8 mouse cellular contexts compared by ENCODE assay signal in the genomic region with DNA sequence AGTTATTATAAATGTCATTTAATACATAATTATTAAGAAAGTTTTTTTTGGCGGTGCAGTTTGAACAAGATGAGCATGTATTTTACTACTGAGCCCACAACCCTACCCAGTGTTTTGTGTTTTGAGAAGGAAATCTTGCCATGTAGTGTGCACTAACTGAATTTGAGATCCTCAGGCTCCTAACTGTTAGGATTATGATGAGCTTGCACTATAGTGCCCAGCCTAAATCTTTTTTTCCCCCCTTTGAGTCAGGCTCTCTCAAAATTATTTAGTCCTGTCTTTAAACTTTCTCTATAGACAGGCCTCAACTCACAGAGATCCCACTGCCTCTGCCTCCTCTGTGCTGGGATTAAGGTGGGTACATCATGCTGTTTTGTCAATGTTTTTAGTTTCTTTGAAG. TPM values are rescaled to one million over a fixed set of nuclear protein-coding genes. Genes with fewer than 3 reads are reported as not detected.
DNase-seq lines count a peak whose midpoint lies in the region; ATAC-seq and TF ChIP-seq lines count a peak whose summit lies in the region.

No protein-coding gene starts in this region.

- peak overlapping the region in 1 of 2 experiments; percentile 98; a peak in 2 of 4 replicates for H3K4me3 ChIP-seq in heart, embryonic 14.5 days (ENCODE audit: control insufficient read depth in 1 of 2, insufficient read depth in 1 of 2, low read depth in 1 of 2, low read length in 2 of 2)
- H3K4me3 ChIP-seq in CH12.LX (replicated peaks in 1 of 3; ENCODE audit: low read depth in 2 of 3, low read length in 2 of 3, poor library complexity in 1 of 3), result peak overlapping the region in 2 of 3 experiments; percentile 76 to 80
- peak overlapping the region; percentile 96 for H3K4me3 ChIP-seq in embryonic facial prominence, embryonic 15.5 days (replicated peaks)
- H3K4me3 ChIP-seq in limb, embryonic 13.5 days, result peak overlapping the region; percentile 85

- in situ Hi-C loops in CH12.LX (cut with MboI; ENCODE audit: low pct_ligation_motif_present, low pct_unique_long_range_greater_than_20kb, low sequenced_read_pairs), result no loop called here

- H3K9ac ChIP-seq in heart, embryonic 14.5 days (ENCODE audit: low read length), result peak overlapping the region; percentile 95
- no peak overlapping the region; the same call in 1 of the 2 replicates for H3K9ac ChIP-seq in CH12.LX (ENCODE audit: insufficient read depth, low read depth)
- no peak overlapping the region for H3K9ac ChIP-seq in embryonic facial prominence, embryonic 15.5 days
- 0 out of 2 replicates have a peak overlapping the region, but pooled peaks have one; percentile 92 for H3K9ac ChIP-seq in limb, embryonic 13.5 days

- H3K9me3 ChIP-seq in heart, embryonic 14.5 days (ENCODE audit: control insufficient read depth, low read length), result no peaks in the 10 kb centered on the region
- H3K9me3 ChIP-seq in CH12.LX (replicated peaks; ENCODE audit: low read length), result no peaks in the 10 kb centered on the region
- H3K9me3 ChIP-seq in embryonic facial prominence, embryonic 15.5 days (replicated peaks), result no peaks in the 10 kb centered on the region
- no peaks in the 10 kb centered on the region for H3K9me3 ChIP-seq in limb, embryonic 13.5 days

- no peak for TF ChIP-seq RAD21 in CH12.LX (IDR thresholded peaks at IDR 0.05; ENCODE audit: low read depth, low read length)

- H3K36me3 ChIP-seq in heart, embryonic 14.5 days (ENCODE audit: control insufficient read depth, insufficient read depth, low read length), result no peaks in the 10 kb centered on the region
- H3K36me3 ChIP-seq in CH12.LX (replicated peaks in 1 of 2; ENCODE audit: control insufficient read depth in 1 of 2, insufficient read depth in 1 of 2, low read length in 1 of 2), result peaks cover 0 to 5% of the 10 kb centered on the region in 2 experiments
- H3K36me3 ChIP-seq in embryonic facial prominence, embryonic 15.5 days, result no peaks in the 10 kb centered on the region
- no peaks in the 10 kb centered on the region for H3K36me3 ChIP-seq in limb, embryonic 13.5 days

- H3K27ac ChIP-seq in heart, embryonic 14.5 days (replicated peaks in 1 of 2; ENCODE audit: control insufficient read depth in 1 of 2, insufficient read depth in 1 of 2, low read depth in 2 of 2, low read length in 2 of 2), result peak overlapping the region in 1 of 2 experiments; percentile 0; a peak in 1 of 4 replicates
- no peak overlapping the region for H3K27ac ChIP-seq in CH12.LX (ENCODE audit: insufficient read depth, low read depth)
- H3K27ac ChIP-seq in embryonic facial prominence, embryonic 15.5 days (replicated peaks), result no peak overlapping the region
- H3K27ac ChIP-seq in limb, embryonic 13.5 days, result no peak overlapping the region

- no peaks in the 10 kb centered on the region for H3K27me3 ChIP-seq in heart, embryonic 14.5 days (ENCODE audit: control insufficient read depth, insufficient read depth, low read length)
- no peaks in the 10 kb centered on the region for H3K27me3 ChIP-seq in CH12.LX (replicated peaks)
- H3K27me3 ChIP-seq in embryonic facial prominence, embryonic 15.5 days, result no peaks in the 10 kb centered on the region
- no peaks in the 10 kb centered on the region for H3K27me3 ChIP-seq in limb, embryonic 13.5 days

- dilution Hi-C loops in CH12.LX (cut with MboI; ENCODE audit: extremely low pct_ligation_motif_present, extremely low pct_unique_long_range_greater_than_20kb, low sequenced_read_pairs), result no loop called here

- no peak for TF ChIP-seq POLR2A in CH12.LX (IDR thresholded peaks at IDR 0.05; ENCODE audit: low read depth, low read length)

- H3K4me1 ChIP-seq in heart, embryonic 14.5 days (ENCODE audit: control insufficient read depth in 2 of 2, insufficient read depth in 2 of 2, low read length in 2 of 2), result peaks cover 0 to 23% of the 10 kb centered on the region in 2 experiments; a peak in 1 of 4 replicates
- H3K4me1 ChIP-seq in CH12.LX (ENCODE audit: control insufficient read depth in 1 of 2, insufficient read depth in 2 of 2), result peaks cover 9 to 58% of the 10 kb centered on the region in 2 experiments
- H3K4me1 ChIP-seq in embryonic facial prominence, embryonic 15.5 days, result 0 out of 2 replicates have a peak, but pooled peaks cover 11% of the 10 kb centered on the region
- H3K4me1 ChIP-seq in limb, embryonic 13.5 days, result peaks cover 22% of the 10 kb centered on the region

- peaks cover 48% of the 10 kb centered on the region for H3K79me2 ChIP-seq in CH12.LX (replicated peaks; ENCODE audit: control insufficient read depth, extremely low read depth, insufficient read depth, poor library complexity, severe bottlenecking)

- no peak for ATAC-seq in heart, embryonic 14.5 days (ENCODE audit: insufficient number of reproducible peaks, insufficient read depth, low FRiP score, low read depth)
- ATAC-seq in embryonic facial prominence, embryonic 15.5 days (ENCODE audit: insufficient number of reproducible peaks, low FRiP score, low TSS enrichment, low read depth), result no peak
- ATAC-seq in limb, embryonic 13.5 days (ENCODE audit: low FRiP score, low read depth), result no peak
- no peak for ATAC-seq in granulocyte monocyte progenitor cell, adult 5-6 weeks (replicated peaks; ENCODE audit: poor library complexity, severe bottlenecking)

- no peak for TF ChIP-seq CTCF in CH12.LX (conservative IDR thresholded peaks at IDR 0.05 in 1 of 2, IDR thresholded peaks at IDR 0.05 in 1 of 2; ENCODE audit: low read depth in 2 of 2, low read length in 2 of 2)

- peak overlapping the region; percentile 89 for H3K4me2 ChIP-seq in heart, embryonic 14.5 days (ENCODE audit: low read length)
- peak overlapping the region; percentile 70 for H3K4me2 ChIP-seq in CH12.LX (ENCODE audit: insufficient read depth, low read depth, poor library complexity, severe bottlenecking)
- H3K4me2 ChIP-seq in embryonic facial prominence, embryonic 15.5 days (replicated peaks), result peak overlapping the region; percentile 77; the same call in 1 of the 2 replicates
- H3K4me2 ChIP-seq in limb, embryonic 13.5 days (replicated peaks), result peak overlapping the region; percentile 88

- intact Hi-C loops in heart, postnatal 14 days (cut with DNase I), result no loop called here

- 89% methylated on average over 1 of the region's 1 CpGs for WGBS in heart, embryonic 14.5 days
- 85% methylated on average over 1 of the region's 1 CpGs for WGBS in embryonic facial prominence, embryonic 15.5 days
- WGBS in limb, embryonic 13.5 days, result 92% methylated on average over 1 of the region's 1 CpGs

- TF ChIP-seq EP300 in CH12.LX (IDR thresholded peaks at IDR 0.05; ENCODE audit: low read length), result no peak

- DNase-seq in heart, postnatal 14 days, result no peak
- no peak for DNase-seq in CH12.LX (ENCODE audit: extremely low read depth)
- DNase-seq in right cerebral cortex, postnatal 4 days, result no peak
- no peak for DNase-seq in right cerebral cortex, postnatal 36 days (ENCODE audit: low spot score in 2 of 2)

TF ChIP-seq in CH12.LX, 34 proteins besides CTCF, POLR2A, EP300 and RAD21:
- TF ChIP-seq SIN3A (IDR thresholded peaks at IDR 0.05; ENCODE audit: low read length) (no peak), RCOR1 (conservative IDR thresholded peaks at IDR 0.05; ENCODE audit: low read depth, low read length) (no peak), MAFK (IDR thresholded peaks at IDR 0.05; ENCODE audit: insufficient replicate concordance, low read length) (0 out of 2 replicates have a peak, but pooled peaks have one; percentile 52), MYC (IDR thresholded peaks at IDR 0.05; ENCODE audit: low read depth, low read length) (no peak)

RNA-seq across cellular contexts. Expression of gene Hmox2, which starts 1.4 kb away (rescaled TPM):
- polyA plus RNA-seq in heart, embryonic 14.5 days (2014; fragmentation: Nextera tagmentation; extraction: Ambion mirVana), result 87.1 and 103 TPM in 2 replicates
- total RNA-seq in heart, postnatal 14 days (2021), result 10 to 100 TPM; 70.5 to 71.1 TPM
- total RNA-seq in CH12.LX (2012; rRNA removed) (72.3 and 73.2 TPM in 2 replicates), CH12.LX (2014; rRNA removed) (74.0 and 80.4 TPM in 2 replicates)
- polyA plus RNA-seq in CH12.LX (2012; ENCODE audit: insufficient read length, low read depth), result 91.9 and 121 TPM in 2 replicates
- polyA plus RNA-seq in embryonic facial prominence, embryonic 15.5 days (2015; fragmentation: Nextera tagmentation; extraction: Ambion mirVana), result 100 and 101 TPM in 2 replicates
- polyA plus RNA-seq in limb, embryonic 13.5 days (2015; fragmentation: Nextera tagmentation; extraction: Ambion mirVana), result 112 and 116 TPM in 2 replicates
- total RNA-seq in granulocyte monocyte progenitor cell, adult 5-6 weeks (2014; fragmentation: Nextera tagmentation), result 70.2 and 73.0 TPM in 2 replicates
- total RNA-seq in granulocyte monocyte progenitor cell, adult 5-6 weeks (2017), result 77.2 and 95.9 TPM in 2 replicates

RNA-seq across cellular contexts. Expression of gene Nmral1, which starts 8.4 kb away (rescaled TPM):
- 28.4 and 36.1 TPM in 2 replicates for polyA plus RNA-seq in heart, embryonic 14.5 days (2014; fragmentation: Nextera tagmentation; extraction: Ambion mirVana)
- total RNA-seq in heart, postnatal 14 days (2021), result 1 to 10 TPM; 3.2 to 4.5 TPM
- total RNA-seq in CH12.LX (2012; rRNA removed) (20.0 and 20.3 TPM in 2 replicates), CH12.LX (2014; rRNA removed) (2.4 and 3.6 TPM in 2 replicates)
- polyA plus RNA-seq in CH12.LX (2012; ENCODE audit: insufficient read length, low read depth), result 3.2 TPM in 2 replicates
- polyA plus RNA-seq in embryonic facial prominence, embryonic 15.5 days (2015; fragmentation: Nextera tagmentation; extraction: Ambion mirVana), result 51.3 and 52.5 TPM in 2 replicates
- polyA plus RNA-seq in limb, embryonic 13.5 days (2015; fragmentation: Nextera tagmentation; extraction: Ambion mirVana), result 113 and 118 TPM in 2 replicates
- total RNA-seq in granulocyte monocyte progenitor cell, adult 5-6 weeks (2014; fragmentation: Nextera tagmentation), result 50.8 and 61.6 TPM in 2 replicates
- 75.7 and 82.9 TPM in 2 replicates for total RNA-seq in granulocyte monocyte progenitor cell, adult 5-6 weeks (2017)

RNA-seq across cellular contexts. Expression of gene Coro7, which starts 47.9 kb away (rescaled TPM):
- 11.9 TPM in 2 replicates for polyA plus RNA-seq in heart, embryonic 14.5 days (2014; fragmentation: Nextera tagmentation; extraction: Ambion mirVana)
- total RNA-seq in heart, postnatal 14 days (2021), result 10 to 100 TPM; 20.6 to 20.7 TPM
- total RNA-seq in CH12.LX (2012; rRNA removed) (19.8 and 20.0 TPM in 2 replicates), CH12.LX (2014; rRNA removed) (5.7 and 6.1 TPM in 2 replicates)
- polyA plus RNA-seq in CH12.LX (2012; ENCODE audit: insufficient read length, low read depth), result 40.2 and 43.2 TPM in 2 replicates
- polyA plus RNA-seq in embryonic facial prominence, embryonic 15.5 days (2015; fragmentation: Nextera tagmentation; extraction: Ambion mirVana), result 17.2 and 21.4 TPM in 2 replicates
- 19.6 and 20.8 TPM in 2 replicates for polyA plus RNA-seq in limb, embryonic 13.5 days (2015; fragmentation: Nextera tagmentation; extraction: Ambion mirVana)
- 115 and 187 TPM in 2 replicates for total RNA-seq in granulocyte monocyte progenitor cell, adult 5-6 weeks (2014; fragmentation: Nextera tagmentation)
- 39.8 and 58.1 TPM in 2 replicates for total RNA-seq in granulocyte monocyte progenitor cell, adult 5-6 weeks (2017)

Comparison
In these comparisons a context has a peak if more than half of its experiments do, and no peak if none do; other contexts are left out.
1. H3K9ac ChIP-seq: peak in heart, embryonic 14.5 days (single experiment) and limb, embryonic 13.5 days (single experiment); none in CH12.LX (single experiment) and embryonic facial prominence, embryonic 15.5 days (single experiment).
2. Peak in every context shown above with its lines, with median percentiles within 50 percentile points of each other: H3K4me2 ChIP-seq.